ENCODE assay signal across 8 mouse cellular contexts in genomic region chr6:113344321-113344720, GRCm38 (mm10). TPM values are rescaled to one million over a fixed set of nuclear protein-coding genes. Genes with fewer than 3 reads are reported as not detected.
DNase-seq lines count a peak whose midpoint lies in the region; ATAC-seq and TF ChIP-seq lines count a peak whose summit lies in the region.

No protein-coding gene starts in this region.

- no peak for ATAC-seq in heart, embryonic 11.5 days (replicated peaks; ENCODE audit: insufficient number of reproducible peaks, low FRiP score, low TSS enrichment)
- ATAC-seq in megakaryocyte-erythroid progenitor cell, adult 5-6 weeks (replicated peaks; ENCODE audit: low FRiP score, low TSS enrichment, poor library complexity, severe bottlenecking): no peak

- peak; percentile 49 for DNase-seq in liver, adult 2 months (ENCODE audit: extremely low read depth, low read depth, low spot score)
- DNase-seq in liver: no peak
- DNase-seq in kidney, adult 9 months: peak; percentile 96
- peak; percentile 92 for DNase-seq in lung, postnatal 10 days
- peak; percentile 48 for DNase-seq in testis, postnatal 14 days (ENCODE audit: low spot score)

- no peaks in the 10 kb centered on the region for H3K36me3 ChIP-seq in liver, adult 2 months (ENCODE audit: control insufficient read depth, insufficient read depth, low read length)
- H3K36me3 ChIP-seq in heart, embryonic 11.5 days (ENCODE audit: control insufficient read depth, insufficient read depth, low read length): no peaks in the 10 kb centered on the region

- WGBS in liver, adult 2 months: 10% methylated on average over 2 of the region's 2 CpGs
- WGBS in heart, embryonic 11.5 days (ENCODE audit: insufficient replicate concordance): 58% methylated on average over 2 of the region's 2 CpGs

- H3K79me2 ChIP-seq in liver, adult 2 months (ENCODE audit: control insufficient read depth, insufficient read depth, low read length): no peaks in the 10 kb centered on the region

- no peak for TF ChIP-seq CTCF in liver, adult 2 months (IDR thresholded peaks at IDR 0.05; ENCODE audit: low read depth, low read length)
- TF ChIP-seq CTCF in cortical plate, adult 2 months (IDR thresholded peaks at IDR 0.05; ENCODE audit: extremely low read depth, insufficient read depth, low read length): no peak

- H3K9me3 ChIP-seq in heart, embryonic 11.5 days (replicated peaks; ENCODE audit: control insufficient read depth, low read length): no peaks in the 10 kb centered on the region

- peaks cover 5% of the 10 kb centered on the region for H3K4me1 ChIP-seq in liver, adult 2 months (ENCODE audit: control insufficient read depth, insufficient read depth, low read length)
- H3K4me1 ChIP-seq in cortical plate, adult 2 months (ENCODE audit: control insufficient read depth, insufficient read depth, low read length): peaks cover 5% of the 10 kb centered on the region; the same call in 1 of the 2 replicates
- H3K4me1 ChIP-seq in heart, embryonic 11.5 days (ENCODE audit: control insufficient read depth, insufficient read depth, low read length): peaks cover 25% of the 10 kb centered on the region

- no peak overlapping the region for H3K9ac ChIP-seq in liver, adult 2 months (ENCODE audit: low read depth, low read length)
- peak overlapping the region; percentile 89 for H3K9ac ChIP-seq in heart, embryonic 11.5 days (ENCODE audit: low read depth, low read length)

- H3K27me3 ChIP-seq in liver, adult 2 months (ENCODE audit: control insufficient read depth, insufficient read depth, low read length): no peaks in the 10 kb centered on the region
- no peaks in the 10 kb centered on the region for H3K27me3 ChIP-seq in heart, embryonic 11.5 days (ENCODE audit: control insufficient read depth, insufficient read depth, low read length)

- no peak for TF ChIP-seq POLR2A in liver, adult 2 months (IDR thresholded peaks at IDR 0.05; ENCODE audit: extremely low read depth, insufficient read depth, low read length)
- TF ChIP-seq POLR2A in cortical plate, adult 2 months (IDR thresholded peaks at IDR 0.05; ENCODE audit: extremely low read depth, insufficient read depth, low read length): no peak

- H3K4me3 ChIP-seq in liver, adult 2 months (ENCODE audit: insufficient read depth, low read depth, low read length): no peak overlapping the region
- peak overlapping the region; percentile 80 for H3K4me3 ChIP-seq in cortical plate, adult 2 months (ENCODE audit: insufficient read depth, low read length)
- no peak overlapping the region for H3K4me3 ChIP-seq in heart, embryonic 11.5 days (ENCODE audit: low read depth, low read length)

- peak overlapping the region; percentile 92; the same call in 1 of the 2 replicates for H3K4me2 ChIP-seq in heart, embryonic 11.5 days

- peak overlapping the region; percentile 68 for H3K27ac ChIP-seq in liver, adult 2 months (replicated peaks; ENCODE audit: insufficient read depth, low read depth, low read length)
- peak overlapping the region; percentile 60 for H3K27ac ChIP-seq in cortical plate, adult 2 months (ENCODE audit: insufficient read depth, low read length)
- H3K27ac ChIP-seq in heart, embryonic 11.5 days (ENCODE audit: low read depth, low read length): no peak overlapping the region

RNA-seq across cellular contexts. Expression of gene Camk1, which starts 0.5 kb away (rescaled TPM):
- total RNA-seq in liver, adult 2 months (2014; rRNA removed): 16.1 and 18.8 TPM in 2 replicates
- polyA plus RNA-seq in liver, adult 2 months (2012; rRNA removed): 12.1 and 15.6 TPM in 2 replicates
- 119 and 123 TPM in 2 replicates for polyA plus RNA-seq in cortical plate, adult 2 months (2012; rRNA removed)
- 106 and 109 TPM in 2 replicates for polyA plus RNA-seq in heart, embryonic 11.5 days (2014; fragmentation: Nextera tagmentation; extraction: Ambion mirVana)
- total RNA-seq in megakaryocyte-erythroid progenitor cell, adult 5-6 weeks (2014; fragmentation: Nextera tagmentation): 1.2 and 2.2 TPM in 2 replicates
- total RNA-seq in megakaryocyte-erythroid progenitor cell, adult 5-6 weeks (2017): 2.9 and 17.8 TPM in 2 replicates

RNA-seq across cellular contexts. Expression of gene Ogg1, which starts 17.5 kb away (rescaled TPM):
- 4.8 and 5.0 TPM in 2 replicates for total RNA-seq in liver, adult 2 months (2014; rRNA removed)
- 9.2 and 10.4 TPM in 2 replicates for polyA plus RNA-seq in liver, adult 2 months (2012; rRNA removed)
- 13.7 and 14.3 TPM in 2 replicates for polyA plus RNA-seq in cortical plate, adult 2 months (2012; rRNA removed)
- polyA plus RNA-seq in heart, embryonic 11.5 days (2014; fragmentation: Nextera tagmentation; extraction: Ambion mirVana): 10.6 and 11.6 TPM in 2 replicates
- 9.9 and 23.7 TPM in 2 replicates for total RNA-seq in megakaryocyte-erythroid progenitor cell, adult 5-6 weeks (2014; fragmentation: Nextera tagmentation)
- total RNA-seq in megakaryocyte-erythroid progenitor cell, adult 5-6 weeks (2017): 3.8 and 9.4 TPM in 2 replicates

RNA-seq across cellular contexts. Expression of gene Tada3, which starts 33.4 kb away (rescaled TPM):
- 5.2 and 6.6 TPM in 2 replicates for total RNA-seq in liver, adult 2 months (2014; rRNA removed)
- polyA plus RNA-seq in liver, adult 2 months (2012; rRNA removed): 8.4 and 10.4 TPM in 2 replicates
- 57.1 and 57.3 TPM in 2 replicates for polyA plus RNA-seq in cortical plate, adult 2 months (2012; rRNA removed)
- 43.3 and 44.8 TPM in 2 replicates for polyA plus RNA-seq in heart, embryonic 11.5 days (2014; fragmentation: Nextera tagmentation; extraction: Ambion mirVana)
- total RNA-seq in megakaryocyte-erythroid progenitor cell, adult 5-6 weeks (2014; fragmentation: Nextera tagmentation): 23.5 and 40.8 TPM in 2 replicates
- total RNA-seq in megakaryocyte-erythroid progenitor cell, adult 5-6 weeks (2017): 19.8 and 20.3 TPM in 2 replicates

RNA-seq across cellular contexts. Expression of gene Arpc4, which starts 33.6 kb away (rescaled TPM):
- 36.0 and 41.8 TPM in 2 replicates for total RNA-seq in liver, adult 2 months (2014; rRNA removed)
- polyA plus RNA-seq in liver, adult 2 months (2012; rRNA removed): 31.5 and 36.4 TPM in 2 replicates
- 156 and 177 TPM in 2 replicates for polyA plus RNA-seq in cortical plate, adult 2 months (2012; rRNA removed)
- 166 and 179 TPM in 2 replicates for polyA plus RNA-seq in heart, embryonic 11.5 days (2014; fragmentation: Nextera tagmentation; extraction: Ambion mirVana)
- 128 and 162 TPM in 2 replicates for total RNA-seq in megakaryocyte-erythroid progenitor cell, adult 5-6 weeks (2014; fragmentation: Nextera tagmentation)
- total RNA-seq in megakaryocyte-erythroid progenitor cell, adult 5-6 weeks (2017): 137 and 152 TPM in 2 replicates

RNA-seq across cellular contexts. Expression of gene Brpf1, which starts 37.4 kb away (rescaled TPM):
- total RNA-seq in liver, adult 2 months (2014; rRNA removed): 5.4 and 5.5 TPM in 2 replicates
- 6.7 and 10.2 TPM in 2 replicates for polyA plus RNA-seq in liver, adult 2 months (2012; rRNA removed)
- polyA plus RNA-seq in cortical plate, adult 2 months (2012; rRNA removed): 24.2 and 26.6 TPM in 2 replicates
- polyA plus RNA-seq in heart, embryonic 11.5 days (2014; fragmentation: Nextera tagmentation; extraction: Ambion mirVana): 11.0 and 14.6 TPM in 2 replicates
- total RNA-seq in megakaryocyte-erythroid progenitor cell, adult 5-6 weeks (2014; fragmentation: Nextera tagmentation): 45.0 and 53.5 TPM in 2 replicates
- 20.3 and 22.0 TPM in 2 replicates for total RNA-seq in megakaryocyte-erythroid progenitor cell, adult 5-6 weeks (2017)
